Mouse (Mus musculus) forebrain, postnatal 0 days (tissue): Measurements from ENCODE around the gene Cntnap2. TPM values are rescaled to one million over a fixed set of nuclear protein-coding genes. Genes with fewer than 3 reads are reported as not detected.

Experiments
- ATAC-seq: fragments of 200-750 bp; cut with Nextera tagmentation; 2 replicates; pipeline ENCODE4 v1.8.0; 2017; ENCODE audit warnings: mild to moderate bottlenecking, moderate library complexity
- DNase-seq: peaks from one replicate; pipeline ENCODE4 v3.0.0-alpha.2; 2015
- H3K27ac ChIP-seq: fragments of 300-500 bp; sonication (generic); 2 replicates; pipeline ENCODE4 v1.5.1; 2014; ENCODE audit warnings: low read depth, mild to moderate bottlenecking, antibody characterized with exemption, low read length, moderate library complexity, mixed read lengths
- H3K27me3 ChIP-seq: fragments of 300-500 bp; sonication (generic); 2 replicates; pipeline ENCODE4 v1.6.1; 2014; ENCODE audit warnings: mild to moderate bottlenecking, low read length, mixed read lengths; ENCODE audit not compliant: insufficient read depth
- H3K36me3 ChIP-seq: fragments of 300-500 bp; sonication (generic); 2 replicates; pipeline ENCODE4 v1.6.1; 2014; ENCODE audit warnings: mild to moderate bottlenecking, moderate library complexity; ENCODE audit not compliant: insufficient read depth
- H3K4me1 ChIP-seq: fragments of 300-500 bp; sonication (generic); 2 replicates; pipeline ENCODE4 v1.6.1; 2014; ENCODE audit warnings: antibody characterized with exemption; ENCODE audit not compliant: insufficient read depth
- H3K4me2 ChIP-seq: fragments of 300-500 bp; sonication (generic); 2 replicates; pipeline ENCODE4 v1.6.1; 2014; ENCODE audit warnings: low read depth, mild to moderate bottlenecking, moderate library complexity
- H3K4me3 ChIP-seq: fragments of 300-500 bp; sonication (generic); 2 replicates; pipeline ENCODE4 v1.5.1; 2014; ENCODE audit warnings: low read depth, low read length, mixed read lengths
- H3K9ac ChIP-seq: fragments of 300-500 bp; sonication (generic); 2 replicates; pipeline ENCODE4 v1.6.1; 2014; ENCODE audit warnings: mild to moderate bottlenecking
- H3K9me3 ChIP-seq: fragments of 300-500 bp; sonication (generic); 2 replicates; pipeline ENCODE4 v1.6.1; 2016; ENCODE audit warnings: low read length
- CTCF ChIP-seq: sonication (generic); IDR thresholded peaks from 2 replicates; pipeline ENCODE4 v1.5.1; 2016; ENCODE audit warnings: antibody characterized with exemption, control low read depth, low read depth
- WGBS: fragments of 180-500 bp; shearing (Covaris S2); extraction: QIAGEN DNeasy Blood & Tissue Kit; methylation state at CpG from one replicate; pipeline ENCODE4 v1.1.7; 2014; 5-methylcytosine and 5-hydroxymethylcytosine counted together
- polyA plus RNA-seq: library from polyadenylated mRNA; unstranded; fragments of >200 nt; fragmentation: Nextera tagmentation; extraction: Ambion mirVana; gene quantifications from 2 replicates; pipeline ENCODE4 v1.2.1, GENCODE M21; 2015
- total RNA-seq: library from RNA; depleted of rRNA; stranded (reverse); fragments of >200 nt; gene quantifications from 2 replicates; pipeline ENCODE4 v1.2.3, GENCODE M21; 2014

Gene Cntnap2
- total and polyA plus RNA-seq, 2 experiments from 2014 or later = 50.2 to 107 TPM

DNA sequence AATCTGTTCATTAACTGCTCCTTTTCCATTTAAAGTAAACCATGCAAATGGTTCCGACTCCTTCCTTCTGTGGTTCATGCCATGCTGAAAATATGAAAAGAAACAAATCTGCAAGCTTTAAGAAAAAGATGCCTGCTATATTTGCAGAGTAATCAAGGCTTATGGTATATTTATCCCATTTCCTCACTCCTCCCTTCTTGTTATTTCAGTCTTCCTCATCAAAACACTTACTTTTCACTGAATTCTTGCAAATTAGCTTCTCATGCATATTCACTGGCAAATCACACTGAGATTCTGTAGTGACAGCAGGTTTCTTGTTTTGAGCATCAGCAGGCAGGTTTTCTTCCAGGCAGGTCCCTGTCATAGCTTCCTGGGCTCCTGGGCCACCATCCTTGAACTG is 396.3 kb downstream of the Cntnap2 start:
- DNase-seq = peak; percentile 17

DNA sequence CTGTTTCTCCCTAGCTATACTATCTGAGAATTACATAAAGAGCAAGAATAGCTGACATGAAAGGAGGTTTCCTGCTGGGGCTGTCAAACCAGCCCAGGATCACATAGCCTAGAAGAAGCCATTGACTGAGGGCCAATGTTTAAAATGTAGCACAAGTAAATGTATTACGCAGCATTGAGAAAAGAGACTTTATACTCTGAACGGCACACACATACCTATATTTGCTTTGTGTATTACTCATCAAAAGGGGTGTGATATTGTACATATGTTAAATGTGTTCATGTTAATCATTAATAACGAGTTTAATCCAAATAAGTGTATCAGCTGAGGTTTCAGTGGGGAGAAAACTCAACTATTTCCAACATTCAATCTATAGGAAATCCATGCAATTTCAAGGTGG is 459.1 kb downstream of the Cntnap2 start:
- no peak for DNase-seq
- no peaks in the 10 kb centered on the region for H3K9me3 ChIP-seq
- no peak for TF ChIP-seq CTCF
- no peaks in the 10 kb centered on the region for H3K4me1 ChIP-seq
- H3K4me3 ChIP-seq = no peak overlapping the region
- H3K36me3 ChIP-seq = no peaks in the 10 kb centered on the region
- H3K27me3 ChIP-seq = no peaks in the 10 kb centered on the region
- no peak overlapping the region for H3K27ac ChIP-seq
- 73% methylated on average over 3 of the region's 3 CpGs for WGBS
- H3K9ac ChIP-seq = no peak overlapping the region
- H3K4me2 ChIP-seq = no peak overlapping the region
- ATAC-seq = no peak

More for the DNA sequence above, 396.3 kb downstream of the Cntnap2 start:
- H3K9ac ChIP-seq = no peak overlapping the region
- no peaks in the 10 kb centered on the region for H3K36me3 ChIP-seq
- H3K9me3 ChIP-seq = no peaks in the 10 kb centered on the region
- no peak overlapping the region for H3K4me2 ChIP-seq
- no peaks in the 10 kb centered on the region for H3K27me3 ChIP-seq
- WGBS = 50% methylated on average over 1 of the region's 1 CpGs
- H3K27ac ChIP-seq = no peak overlapping the region
- H3K4me1 ChIP-seq = no peaks in the 10 kb centered on the region
- TF ChIP-seq CTCF = no peak
- peak; percentile 45 for ATAC-seq
- H3K4me3 ChIP-seq = no peak overlapping the region

DNA sequence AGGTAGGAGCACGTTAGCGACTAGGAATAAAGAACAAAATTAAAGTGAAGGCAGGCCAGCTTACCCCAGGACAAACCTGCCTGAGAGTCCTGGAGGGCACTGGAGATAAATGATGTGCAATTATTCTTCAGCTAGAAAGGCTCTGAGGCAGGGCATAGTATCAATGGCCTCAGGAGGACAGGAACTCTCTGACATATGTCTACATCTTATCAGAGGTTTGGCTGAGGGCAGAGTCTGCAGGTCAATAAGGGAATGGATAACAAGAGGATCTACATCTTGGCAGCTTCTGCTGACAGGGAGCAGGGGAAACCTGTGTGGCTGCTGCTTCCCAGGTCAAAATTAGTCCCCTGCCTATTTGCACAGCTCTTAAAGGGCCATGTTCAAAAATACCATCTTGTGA is 477.8 kb downstream of the Cntnap2 start:
- 58% methylated on average over 2 of the region's 2 CpGs for WGBS
- Histone ChIP-seq H3K27me3 (no peaks in the 10 kb centered on the region), H3K9me3 (no peaks in the 10 kb centered on the region), H3K4me2 (no peak overlapping the region), H3K9ac (no peak overlapping the region), H3K4me1 (no peaks in the 10 kb centered on the region), H3K4me3 (no peak overlapping the region), H3K36me3 (no peaks in the 10 kb centered on the region), H3K27ac (no peak overlapping the region)
- no peak for TF ChIP-seq CTCF
- DNase-seq (no peak), ATAC-seq (no peak)

DNA sequence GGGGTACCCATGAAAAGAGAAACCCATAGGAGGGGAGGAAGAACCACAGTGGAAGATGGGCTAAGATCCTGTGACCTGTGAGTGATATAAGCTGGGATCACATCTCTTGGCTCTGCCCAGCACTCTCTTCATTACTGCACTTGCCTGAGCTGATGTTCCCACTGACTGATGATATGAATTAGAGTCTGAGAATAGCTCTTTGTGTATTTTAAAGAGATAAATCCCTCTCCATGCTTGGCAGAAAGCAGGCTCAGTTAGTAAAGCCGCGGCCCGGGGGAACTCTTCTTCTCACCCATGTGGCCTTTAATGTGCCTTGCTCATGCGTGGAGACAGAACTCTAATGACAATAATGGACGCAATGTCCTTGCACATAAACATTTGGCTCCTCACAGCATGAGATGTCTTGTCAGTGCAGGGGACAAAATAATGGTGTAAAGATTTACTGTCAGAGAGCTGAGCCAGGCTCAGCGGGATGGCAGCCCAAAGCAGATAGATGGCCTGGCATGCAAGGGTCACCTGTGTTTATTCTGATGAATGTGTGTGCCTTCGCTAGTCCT is 485.2 kb downstream of the Cntnap2 start:
- Histone ChIP-seq H3K9me3 (no peaks in the 10 kb centered on the region), H3K36me3 (no peaks in the 10 kb centered on the region), H3K4me3 (no peak overlapping the region), H3K27me3 (no peaks in the 10 kb centered on the region), H3K4me2 (no peak overlapping the region), H3K4me1 (no peaks in the 10 kb centered on the region), H3K27ac (no peak overlapping the region), H3K9ac (no peak overlapping the region)
- ATAC-seq = no peak
- DNase-seq = no peak
- WGBS = 54% methylated on average over 7 of the region's 7 CpGs
- no peak for TF ChIP-seq CTCF

DNA sequence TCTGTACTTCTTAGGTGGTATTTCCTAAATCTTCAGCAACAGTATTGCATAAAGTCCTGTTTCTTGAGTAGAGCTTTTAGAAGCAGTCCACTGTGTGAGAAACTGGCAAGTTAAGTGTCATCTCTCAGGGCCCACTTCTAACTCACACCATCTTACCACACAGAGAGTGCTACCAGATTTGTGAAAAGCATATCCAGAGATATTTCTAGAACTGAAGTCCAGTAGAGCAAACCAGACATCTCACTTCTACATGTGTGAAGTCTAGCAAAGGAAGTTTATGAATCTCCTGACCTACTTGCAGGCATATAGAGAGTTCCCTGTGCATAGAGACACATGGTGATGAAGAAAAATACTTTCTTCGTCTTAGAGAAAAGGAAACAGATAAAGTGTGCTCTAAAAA is 500.6 kb downstream of the Cntnap2 start:
- H3K4me3 ChIP-seq = no peak overlapping the region
- 82% methylated on average over 1 of the region's 1 CpGs for WGBS
- H3K27ac ChIP-seq = no peak overlapping the region
- no peaks in the 10 kb centered on the region for H3K27me3 ChIP-seq
- H3K4me2 ChIP-seq = no peak overlapping the region
- H3K9me3 ChIP-seq = no peaks in the 10 kb centered on the region
- no peaks in the 10 kb centered on the region for H3K4me1 ChIP-seq
- DNase-seq (no peak), ATAC-seq (no peak)
- H3K36me3 ChIP-seq = no peaks in the 10 kb centered on the region
- no peak overlapping the region for H3K9ac ChIP-seq
- no peak for TF ChIP-seq CTCF

DNA sequence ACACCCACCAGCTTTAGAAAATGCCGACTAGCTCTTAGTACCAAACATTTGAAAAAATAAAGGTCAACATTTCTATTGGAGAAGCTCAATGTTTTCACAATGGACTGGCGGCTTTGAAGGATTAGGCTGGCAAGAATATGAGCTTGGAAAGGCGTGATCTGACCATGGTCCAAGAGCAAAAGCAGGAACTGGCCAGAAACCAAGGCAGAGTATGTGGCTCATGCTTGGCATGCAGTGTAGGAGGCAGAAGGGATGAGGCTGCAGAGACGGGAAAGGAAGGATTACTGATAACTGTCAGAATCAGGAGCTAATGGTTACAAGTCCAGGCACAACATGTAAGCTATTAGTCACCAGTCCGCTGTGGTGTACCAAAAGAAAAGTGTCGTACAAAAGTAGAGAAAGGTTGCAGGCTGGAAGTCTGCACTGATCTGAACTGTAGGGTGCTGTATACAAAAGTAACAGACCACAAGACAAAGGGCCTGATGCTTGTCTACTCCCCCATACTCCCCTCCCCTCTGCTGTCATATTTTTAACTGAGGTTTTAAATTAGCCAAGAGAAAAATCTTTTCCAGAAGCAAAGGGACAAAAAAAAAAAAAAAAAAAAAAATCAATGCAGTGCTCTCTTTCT is 525.4 kb downstream of the Cntnap2 start:
- DNase-seq = peak; percentile 43
- Histone ChIP-seq H3K9ac (no peak overlapping the region), H3K9me3 (no peaks in the 10 kb centered on the region), H3K4me3 (no peak overlapping the region), H3K4me1 (no peaks in the 10 kb centered on the region), H3K27ac (no peak overlapping the region), H3K36me3 (no peaks in the 10 kb centered on the region), H3K27me3 (no peaks in the 10 kb centered on the region), H3K4me2 (no peak overlapping the region)
- ATAC-seq = peak; percentile 66
- TF ChIP-seq CTCF = no peak
- WGBS = 44% methylated on average over 6 of the region's 6 CpGs

DNA sequence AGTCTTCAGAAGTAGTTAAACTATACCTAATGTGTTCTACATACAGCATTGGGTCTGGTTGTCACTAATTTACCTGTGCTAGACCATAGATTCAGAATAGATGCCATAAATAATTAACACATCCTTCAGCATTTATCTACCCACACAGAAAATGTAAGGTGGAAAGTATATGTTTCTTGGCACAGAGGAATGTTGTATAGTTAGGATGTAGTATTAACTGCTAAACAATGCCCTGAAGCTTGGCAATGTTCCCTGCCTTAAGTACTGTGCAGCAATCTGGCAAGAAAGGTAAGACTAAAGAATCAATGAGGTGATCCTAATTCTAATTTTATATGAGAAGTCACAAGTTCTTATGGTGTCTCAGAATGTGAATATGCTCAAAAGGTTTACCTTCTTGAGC is 529.9 kb downstream of the Cntnap2 start:
- Histone ChIP-seq H3K4me1 (no peaks in the 10 kb centered on the region), H3K27ac (no peak overlapping the region), H3K4me3 (no peak overlapping the region), H3K9me3 (no peaks in the 10 kb centered on the region), H3K36me3 (no peaks in the 10 kb centered on the region), H3K9ac (no peak overlapping the region), H3K4me2 (no peak overlapping the region), H3K27me3 (no peaks in the 10 kb centered on the region)
- no peak for ATAC-seq
- no peak for TF ChIP-seq CTCF
- DNase-seq = no peak
